Mouse (Mus musculus): ENCODE data around the gene Prr23a2.

DNA sequence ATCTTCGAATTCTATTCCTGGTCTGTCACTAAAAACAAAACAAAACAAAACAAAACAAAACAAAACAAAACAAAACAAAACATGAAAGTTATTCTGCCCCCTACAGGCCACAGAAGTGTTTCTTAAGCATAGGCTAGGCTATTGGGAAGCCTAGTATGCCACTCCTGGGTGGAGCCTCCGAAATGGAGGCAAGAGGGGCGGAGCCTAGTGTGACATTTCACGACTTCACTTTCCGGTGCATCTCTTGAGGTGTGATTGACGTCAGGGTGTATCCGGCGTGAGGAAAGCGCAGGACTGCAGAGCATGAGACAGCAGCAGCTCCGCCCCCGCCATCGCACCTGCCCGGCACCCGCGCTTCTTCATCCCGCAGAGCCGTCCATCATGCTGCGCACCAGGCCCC lies at the start of gene Prr23a2:
- TF ChIP-seq POLR2A (IDR thresholded peaks at IDR 0.05; ENCODE audit: insufficient read depth, low read depth, low read length) (no peak), CTCF (IDR thresholded peaks at IDR 0.05) (no peak), EP300 (IDR thresholded peaks at IDR 0.05; ENCODE audit: insufficient read depth, low read depth, low read length) (no peak)
